Mouse (Mus musculus): Measurements from ENCODE around the gene Fam208b.

- TF ChIP-seq CTCF (IDR thresholded peaks at IDR 0.05; ENCODE audit: low read depth, low read length) (no peak), EP300 (IDR thresholded peaks at IDR 0.05; ENCODE audit: insufficient read depth, low read depth, low read length) (no peak), POLR2A (IDR thresholded peaks at IDR 0.05; ENCODE audit: insufficient read depth, low read length) (no peak)
Observed at GRCm38 (mm10) chr13:3541159-3541782, 69.6 kb downstream of the Fam208b start.

Data from ES-Bruce4 (cell line).